Mouse (Mus musculus): Measurements from ENCODE around the gene Ino80b. TPM values are rescaled to one million over a fixed set of nuclear protein-coding genes. Genes with fewer than 3 reads are reported as not detected.

The Ino80b gene
- polyA plus RNA-seq, 1 experiment: 27.1 TPM

DNA sequence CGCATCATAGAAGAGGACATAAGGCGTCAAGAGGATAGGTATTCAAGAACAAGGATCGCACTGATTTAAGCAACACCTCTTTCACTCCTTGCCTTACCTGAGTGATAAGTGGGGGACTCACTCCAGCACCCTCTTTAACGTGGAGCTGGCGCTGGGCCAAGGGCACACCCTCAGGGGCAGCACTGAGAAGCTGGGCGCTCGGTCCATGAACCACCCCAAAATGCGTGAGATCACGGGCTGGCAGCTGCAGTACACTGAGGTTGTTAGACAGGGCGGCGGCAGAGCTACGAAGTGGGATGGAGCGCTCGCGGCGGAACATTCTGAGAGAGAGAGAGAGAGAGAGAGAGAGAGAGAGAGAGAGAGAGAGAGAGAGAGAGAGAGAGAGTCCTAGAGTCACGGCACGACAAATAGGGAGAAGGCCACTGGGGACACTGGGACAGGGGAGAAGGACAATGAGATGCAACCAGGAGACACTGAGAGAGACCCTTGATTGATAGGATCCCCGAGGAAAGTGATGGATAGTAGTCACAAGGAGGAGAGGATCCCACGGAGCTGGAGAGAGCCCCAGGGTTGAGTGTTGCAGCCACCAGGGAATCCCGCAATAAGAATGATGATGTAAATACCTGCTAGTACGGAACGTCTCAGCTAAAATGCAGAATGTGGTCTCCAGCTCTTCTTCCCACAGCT lies 30.5 kb upstream of the Ino80b start:
- no peaks in the 10 kb centered on the region for H3K36me3 ChIP-seq (ENCODE audit: control insufficient read depth, insufficient read depth, low read length)
- peaks cover 2% of the 10 kb centered on the region; the same call in 1 of the 2 replicates for H3K4me1 ChIP-seq (ENCODE audit: control insufficient read depth, insufficient read depth, insufficient read length)
- H3K27me3 ChIP-seq (ENCODE audit: control insufficient read depth, insufficient read depth, low read length): 0 out of 2 replicates have a peak, but pooled peaks cover 1% of the 10 kb centered on the region
- peak overlapping the region; percentile 62 for H3K4me3 ChIP-seq (ENCODE audit: extremely low read depth, insufficient read depth, insufficient read length)
- DNase-seq (ENCODE audit: low read depth in 1 of 2, low spot score in 2 of 2): no peak
- 14% methylated on average over 23 of the region's 23 CpGs for WGBS
- no peak for TF ChIP-seq POLR2A (IDR thresholded peaks at IDR 0.05; ENCODE audit: low read depth, low read length)
- TF ChIP-seq CTCF (IDR thresholded peaks at IDR 0.05; ENCODE audit: extremely low read depth, insufficient read depth, insufficient read length, insufficient replicate concordance): no peak
- H3K27ac ChIP-seq (ENCODE audit: insufficient read depth, low read length): no peak overlapping the region

DNA sequence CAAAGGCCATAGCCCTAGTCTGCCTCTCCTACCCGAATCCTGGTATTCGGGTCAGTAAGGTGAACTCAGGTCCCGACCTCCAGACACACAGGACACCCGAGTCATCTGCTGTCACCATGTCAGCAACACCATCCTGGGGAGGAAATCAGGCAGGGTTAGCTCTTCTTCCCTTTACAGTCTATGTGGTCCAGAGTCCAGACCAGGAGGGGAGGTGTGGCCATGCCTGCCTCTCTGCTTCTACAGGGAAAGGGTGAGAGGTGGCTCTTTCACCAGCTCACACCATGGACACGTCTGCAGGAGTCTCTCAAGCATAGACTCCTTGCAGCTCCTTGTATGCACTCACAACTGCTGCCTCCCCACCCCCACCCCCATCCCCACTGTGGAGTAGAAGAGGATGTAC lies 28.3 kb upstream of the Ino80b start:
- H3K27ac ChIP-seq (ENCODE audit: insufficient read depth, low read length): no peak overlapping the region
- H3K36me3 ChIP-seq (ENCODE audit: control insufficient read depth, insufficient read depth, low read length): no peaks in the 10 kb centered on the region
- DNase-seq (ENCODE audit: low read depth in 1 of 2, low spot score in 2 of 2): no peak
- WGBS: 79% methylated on average over 5 of the region's 5 CpGs
- H3K4me3 ChIP-seq (ENCODE audit: extremely low read depth, insufficient read depth, insufficient read length): no peak overlapping the region
- TF ChIP-seq CTCF (IDR thresholded peaks at IDR 0.05; ENCODE audit: extremely low read depth, insufficient read depth, insufficient read length, insufficient replicate concordance): no peak
- TF ChIP-seq POLR2A (IDR thresholded peaks at IDR 0.05; ENCODE audit: low read depth, low read length): no peak
- peaks cover 2% of the 10 kb centered on the region; the same call in 1 of the 2 replicates for H3K4me1 ChIP-seq (ENCODE audit: control insufficient read depth, insufficient read depth, insufficient read length)
- 0 out of 2 replicates have a peak, but pooled peaks cover 1% of the 10 kb centered on the region for H3K27me3 ChIP-seq (ENCODE audit: control insufficient read depth, insufficient read depth, low read length)

DNA sequence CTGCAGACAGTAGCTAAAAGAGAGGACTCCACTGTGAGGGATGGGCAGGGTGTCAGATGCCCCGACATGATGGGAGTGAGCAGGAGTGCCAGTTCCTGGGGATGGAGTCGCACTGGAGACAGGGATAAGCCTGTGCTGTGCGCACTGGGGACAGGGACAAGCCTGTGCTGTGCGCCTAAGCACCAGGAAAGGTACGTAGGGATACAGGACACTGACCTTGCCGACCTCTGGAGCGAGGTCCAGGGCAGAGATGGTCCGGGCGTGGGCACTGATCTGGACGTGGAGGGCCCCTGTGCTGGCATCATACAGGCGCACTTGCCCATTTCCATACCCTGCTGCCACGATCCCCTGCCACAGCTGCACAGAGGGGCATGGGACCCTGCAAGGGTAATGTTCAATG lies 27.8 kb upstream of the Ino80b start:
- TF ChIP-seq POLR2A (IDR thresholded peaks at IDR 0.05; ENCODE audit: low read depth, low read length) (no peak), CTCF (IDR thresholded peaks at IDR 0.05; ENCODE audit: extremely low read depth, insufficient read depth, insufficient read length, insufficient replicate concordance) (no peak)
- H3K27me3 ChIP-seq (ENCODE audit: control insufficient read depth, insufficient read depth, low read length): 0 out of 2 replicates have a peak, but pooled peaks cover 1% of the 10 kb centered on the region
- no peak overlapping the region for H3K27ac ChIP-seq (ENCODE audit: insufficient read depth, low read length)
- H3K36me3 ChIP-seq (ENCODE audit: control insufficient read depth, insufficient read depth, low read length): no peaks in the 10 kb centered on the region
- no peak overlapping the region for H3K4me3 ChIP-seq (ENCODE audit: extremely low read depth, insufficient read depth, insufficient read length)
- WGBS: 91% methylated on average over 12 of the region's 12 CpGs
- DNase-seq (ENCODE audit: low read depth in 1 of 2, low spot score in 2 of 2): no peak
- H3K4me1 ChIP-seq (ENCODE audit: control insufficient read depth, insufficient read depth, insufficient read length): peaks cover 2% of the 10 kb centered on the region; the same call in 1 of the 2 replicates

DNA sequence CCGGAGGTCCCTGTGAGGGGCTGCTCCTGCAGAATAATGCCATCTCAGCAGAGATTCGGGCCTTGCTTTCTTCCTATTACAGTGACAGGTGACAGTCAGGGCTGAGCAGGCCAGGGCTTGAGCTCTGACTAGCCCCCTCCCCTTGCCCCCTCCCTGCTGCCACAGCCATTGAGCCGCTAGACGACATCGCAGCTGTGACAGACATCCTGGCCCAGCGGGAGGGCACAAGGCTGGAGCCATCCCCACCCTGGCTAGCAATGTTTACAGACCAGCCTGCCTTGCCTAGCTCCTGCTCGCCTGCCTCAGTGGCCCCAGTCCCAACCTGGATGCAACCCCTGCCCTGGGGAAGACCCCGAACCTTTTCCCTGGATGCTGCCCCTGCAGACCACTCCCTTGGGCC lies 26.5 kb upstream of the Ino80b start:
- no peak for DNase-seq (ENCODE audit: low read depth in 1 of 2, low spot score in 2 of 2)
- 80% methylated on average over 8 of the region's 8 CpGs for WGBS
- no peaks in the 10 kb centered on the region for H3K36me3 ChIP-seq (ENCODE audit: control insufficient read depth, insufficient read depth, low read length)
- H3K4me3 ChIP-seq (ENCODE audit: extremely low read depth, insufficient read depth, insufficient read length): no peak overlapping the region
- peaks cover 2% of the 10 kb centered on the region; the same call in 1 of the 2 replicates for H3K4me1 ChIP-seq (ENCODE audit: control insufficient read depth, insufficient read depth, insufficient read length)
- 0 out of 2 replicates have a peak, but pooled peaks cover 1% of the 10 kb centered on the region for H3K27me3 ChIP-seq (ENCODE audit: control insufficient read depth, insufficient read depth, low read length)
- H3K27ac ChIP-seq (ENCODE audit: insufficient read depth, low read length): no peak overlapping the region
- TF ChIP-seq CTCF (IDR thresholded peaks at IDR 0.05; ENCODE audit: extremely low read depth, insufficient read depth, insufficient read length, insufficient replicate concordance) (no peak), POLR2A (IDR thresholded peaks at IDR 0.05; ENCODE audit: low read depth, low read length) (no peak)

DNA sequence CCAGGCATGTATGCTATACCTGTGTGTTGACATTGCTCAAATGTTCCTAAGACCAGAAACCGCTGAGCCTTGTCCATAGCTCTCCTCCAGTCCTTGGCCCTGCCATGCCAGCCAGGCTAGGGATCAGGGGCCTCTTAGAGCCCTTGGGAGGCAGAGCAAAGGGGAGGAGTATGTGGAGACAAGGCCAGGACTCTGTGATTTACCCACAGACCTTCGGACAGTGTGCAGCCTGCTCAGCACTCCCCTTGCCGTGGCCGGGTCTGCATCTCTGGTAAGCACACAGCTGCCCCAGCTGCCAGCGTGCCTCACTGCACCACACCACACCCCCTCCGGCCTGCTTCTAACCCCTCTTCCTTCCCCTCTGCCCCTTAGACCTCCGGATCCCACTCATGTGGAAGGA lies 22.0 kb upstream of the Ino80b start:
- no peak for DNase-seq (ENCODE audit: low read depth in 1 of 2, low spot score in 2 of 2)
- TF ChIP-seq CTCF (IDR thresholded peaks at IDR 0.05; ENCODE audit: extremely low read depth, insufficient read depth, insufficient read length, insufficient replicate concordance) (no peak), POLR2A (IDR thresholded peaks at IDR 0.05; ENCODE audit: low read depth, low read length) (no peak)
- H3K4me1 ChIP-seq (ENCODE audit: control insufficient read depth, insufficient read depth, insufficient read length): no peaks in the 10 kb centered on the region
- WGBS: 45% methylated on average over 7 of the region's 7 CpGs
- H3K27me3 ChIP-seq (ENCODE audit: control insufficient read depth, insufficient read depth, low read length): no peaks in the 10 kb centered on the region
- no peaks in the 10 kb centered on the region for H3K36me3 ChIP-seq (ENCODE audit: control insufficient read depth, insufficient read depth, low read length)
- H3K27ac ChIP-seq (ENCODE audit: insufficient read depth, low read length): no peak overlapping the region
- H3K4me3 ChIP-seq (ENCODE audit: extremely low read depth, insufficient read depth, insufficient read length): no peak overlapping the region

DNA sequence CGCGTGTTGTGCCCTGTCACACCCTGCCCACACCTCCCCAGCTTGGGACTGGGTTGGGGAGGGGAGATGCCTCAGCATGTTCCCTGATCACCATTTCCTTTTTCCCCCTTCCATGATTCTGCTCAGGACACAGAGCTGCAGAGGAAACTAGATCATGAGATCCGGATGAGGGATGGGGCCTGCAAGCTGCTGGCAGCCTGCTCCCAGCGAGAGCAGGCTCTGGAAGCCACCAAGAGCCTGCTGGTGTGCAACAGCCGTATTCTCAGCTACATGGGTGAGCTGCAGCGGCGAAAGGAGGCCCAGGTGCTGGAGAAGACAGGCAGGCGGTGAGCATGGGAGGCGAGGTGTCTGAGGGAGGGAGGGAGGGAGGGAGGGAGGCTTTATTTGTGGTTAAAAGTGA lies 20.6 kb upstream of the Ino80b start:
- H3K27me3 ChIP-seq (ENCODE audit: control insufficient read depth, insufficient read depth, low read length): no peaks in the 10 kb centered on the region
- WGBS: 81% methylated on average over 9 of the region's 9 CpGs
- H3K36me3 ChIP-seq (ENCODE audit: control insufficient read depth, insufficient read depth, low read length): no peaks in the 10 kb centered on the region
- DNase-seq (ENCODE audit: low read depth in 1 of 2, low spot score in 2 of 2): no peak
- H3K4me1 ChIP-seq (ENCODE audit: control insufficient read depth, insufficient read depth, insufficient read length): no peaks in the 10 kb centered on the region
- no peak overlapping the region for H3K4me3 ChIP-seq (ENCODE audit: extremely low read depth, insufficient read depth, insufficient read length)
- no peak overlapping the region for H3K27ac ChIP-seq (ENCODE audit: insufficient read depth, low read length)
- TF ChIP-seq CTCF (IDR thresholded peaks at IDR 0.05; ENCODE audit: extremely low read depth, insufficient read depth, insufficient read length, insufficient replicate concordance): no peak
- no peak for TF ChIP-seq POLR2A (IDR thresholded peaks at IDR 0.05; ENCODE audit: low read depth, low read length)

DNA sequence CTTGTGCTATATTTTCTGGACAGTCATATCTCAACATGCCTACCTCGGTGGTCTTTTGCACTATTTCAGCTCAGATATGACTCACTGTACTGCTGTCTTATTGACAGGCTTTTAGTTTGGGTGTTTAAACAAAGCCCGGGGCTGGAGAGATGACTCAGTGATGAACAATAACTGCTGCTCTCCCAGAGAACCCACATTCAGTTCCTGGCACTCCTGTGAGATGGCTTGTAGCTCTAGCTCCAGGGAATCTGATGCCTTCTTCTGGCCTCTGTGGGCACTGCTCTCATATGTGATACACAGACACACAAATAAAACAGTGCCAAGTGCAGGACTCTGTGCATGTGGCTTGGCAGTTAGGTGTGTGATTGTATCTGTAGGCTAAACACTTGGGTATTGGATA lies 20.0 kb upstream of the Ino80b start:
- 78% methylated on average over 2 of the region's 2 CpGs for WGBS
- Histone ChIP-seq H3K27me3 (ENCODE audit: control insufficient read depth, insufficient read depth, low read length) (no peaks in the 10 kb centered on the region), H3K36me3 (ENCODE audit: control insufficient read depth, insufficient read depth, low read length) (no peaks in the 10 kb centered on the region), H3K4me1 (ENCODE audit: control insufficient read depth, insufficient read depth, insufficient read length) (no peaks in the 10 kb centered on the region), H3K4me3 (ENCODE audit: extremely low read depth, insufficient read depth, insufficient read length) (no peak overlapping the region), H3K27ac (ENCODE audit: insufficient read depth, low read length) (no peak overlapping the region)
- no peak for TF ChIP-seq POLR2A (IDR thresholded peaks at IDR 0.05; ENCODE audit: low read depth, low read length)
- TF ChIP-seq CTCF (IDR thresholded peaks at IDR 0.05; ENCODE audit: extremely low read depth, insufficient read depth, insufficient read length, insufficient replicate concordance): no peak
- no peak for DNase-seq (ENCODE audit: low read depth in 1 of 2, low spot score in 2 of 2)
